Mouse (Mus musculus): ENCODE results near the gene Dlg4.

DNA sequence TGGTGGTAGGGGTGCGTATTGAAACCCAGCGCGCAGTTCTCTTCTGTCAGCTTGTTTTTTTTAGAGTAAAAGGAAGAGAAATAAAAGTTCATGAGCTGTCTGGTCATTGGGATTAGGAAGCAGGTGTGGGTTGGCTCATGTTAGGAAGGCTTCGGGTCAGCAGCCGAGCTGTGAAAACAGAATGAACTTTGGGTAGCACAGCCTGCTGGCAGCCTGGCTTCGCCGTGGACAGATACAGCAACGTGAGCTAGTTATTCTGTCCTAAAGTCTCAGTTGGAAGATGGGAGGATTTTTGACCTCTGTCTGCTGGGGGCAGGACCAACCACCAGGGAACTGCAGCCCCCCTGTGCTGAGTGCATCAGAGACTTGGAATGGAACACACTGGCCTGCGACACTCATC is 41.1 kb downstream of the Dlg4 start:
- no peak for TF ChIP-seq GATA1 (IDR thresholded peaks at IDR 0.05; ENCODE audit: low read length)
- no peak for TF ChIP-seq TAL1 (IDR thresholded peaks at IDR 0.05; ENCODE audit: low read length)
